Mouse (Mus musculus) hindbrain, embryonic 16.5 days (tissue): ENCODE results near the gene Slc2a9. TPM values are rescaled to one million over a fixed set of nuclear protein-coding genes. Genes with fewer than 3 reads are reported as not detected.
"Not testable (repeated sequence)": the region's sequence is repeated elsewhere in the genome, so short reads cannot be mapped to it uniquely, and the experiment has no call there.

Source experiments
- ATAC-seq: fragments of 200-750 bp; cut with Nextera tagmentation; 2 replicates; pipeline ENCODE4 v1.8.0; 2017; ENCODE audit warnings: moderate TSS enrichment, moderate library complexity
- H3K27ac ChIP-seq: fragments of 300-500 bp; sonication (generic); 2 replicates; pipeline ENCODE4 v1.5.1; 2014; ENCODE audit warnings: low read depth, mild to moderate bottlenecking, control low read depth, low read length, moderate library complexity
- H3K27me3 ChIP-seq: fragments of 300-500 bp; sonication (generic); replicated peaks from 2 replicates; pipeline ENCODE4 v1.6.1; 2014; ENCODE audit warnings: low read length; ENCODE audit not compliant: control insufficient read depth, insufficient read depth
- H3K36me3 ChIP-seq: fragments of 300-500 bp; sonication (generic); 2 replicates; pipeline ENCODE4 v1.6.1; 2014; ENCODE audit warnings: mild to moderate bottlenecking, low read length, moderate library complexity, mixed read lengths; ENCODE audit not compliant: control insufficient read depth, insufficient read depth
- H3K4me1 ChIP-seq: fragments of 300-500 bp; sonication (generic); 2 replicates; pipeline ENCODE4 v1.6.1; 2014; ENCODE audit warnings: low read depth, low read length; ENCODE audit not compliant: control insufficient read depth, insufficient read depth
- H3K4me2 ChIP-seq: fragments of 300-500 bp; sonication (generic); 2 replicates; pipeline ENCODE4 v1.6.1; 2014; ENCODE audit warnings: mild to moderate bottlenecking, low read length, control low read depth, moderate library complexity
- H3K4me3 ChIP-seq: fragments of 300-500 bp; sonication (generic); 2 replicates; pipeline ENCODE4 v1.5.1; 2014; ENCODE audit warnings: mild to moderate bottlenecking, low read length, control low read depth, moderate library complexity
- H3K9ac ChIP-seq: fragments of 300-500 bp; sonication (generic); 2 replicates; pipeline ENCODE4 v1.6.1; 2014; ENCODE audit warnings: low read depth, mild to moderate bottlenecking, control low read depth, low read length, moderate library complexity
- H3K9me3 ChIP-seq: fragments of 300-500 bp; sonication (generic); 2 replicates; pipeline ENCODE4 v1.6.1; 2014; ENCODE audit warnings: mild to moderate bottlenecking, low read length, moderate library complexity; ENCODE audit not compliant: control insufficient read depth
- WGBS: fragments of 180-500 bp; shearing (Covaris S2); extraction: QIAGEN DNeasy Blood & Tissue Kit; methylation state at CpG from one replicate; pipeline ENCODE4 v1.1.7; 2014; 5-methylcytosine and 5-hydroxymethylcytosine counted together
- polyA plus RNA-seq: library from polyadenylated mRNA; unstranded; fragments of >200 nt; fragmentation: Nextera tagmentation; extraction: Ambion mirVana; gene quantifications from 2 replicates; pipeline ENCODE4 v1.2.1, GENCODE M21; 2015

Slc2a9 gene
- polyA plus RNA-seq, 1 experiment from 2014 or later, result 0.44 TPM

- no peak overlapping the region; the same call in 1 of the 2 replicates for H3K27ac ChIP-seq
- H3K9me3 ChIP-seq, result no peaks in the 10 kb centered on the region
- no peaks in the 10 kb centered on the region for H3K36me3 ChIP-seq
- WGBS, result 75% methylated on average over 10 of the region's 10 CpGs
- ATAC-seq, result no peak
- H3K9ac ChIP-seq, result no peak overlapping the region
- H3K4me3 ChIP-seq, result no peak overlapping the region
- H3K27me3 ChIP-seq, result no peaks in the 10 kb centered on the region; the same call in 1 of the 2 replicates
- H3K4me2 ChIP-seq, result peak overlapping the region; percentile 54
- H3K4me1 ChIP-seq, result peaks cover 12% of the 10 kb centered on the region
Observed at GRCm38 (mm10) chr5:38480822-38481707, 21.9 kb downstream of the Slc2a9 start.

GRCm38 (mm10) chr5:38479908-38480725 is 22.8 kb downstream of the Slc2a9 start:
- Histone ChIP-seq H3K4me1 (peaks cover 12% of the 10 kb centered on the region), H3K4me2 (peak overlapping the region; percentile 54), H3K36me3 (no peaks in the 10 kb centered on the region), H3K27ac (peak overlapping the region; percentile 61), H3K4me3 (peak overlapping the region; percentile 27), H3K9ac (peak overlapping the region; percentile 60), H3K27me3 (no peaks in the 10 kb centered on the region; the same call in 1 of the 2 replicates), H3K9me3 (no peaks in the 10 kb centered on the region)
- WGBS, result 8% methylated on average over 22 of the region's 22 CpGs
- ATAC-seq, result peak; percentile 74

- not testable (repeated sequence) for H3K36me3 ChIP-seq, H3K27me3 ChIP-seq, H3K9ac ChIP-seq, H3K4me3 ChIP-seq, H3K9me3 ChIP-seq
- peak overlapping the region; percentile 54 for H3K4me2 ChIP-seq
- ATAC-seq, result peak; percentile 38; the same call in 1 of the 2 replicates
- H3K27ac ChIP-seq, result peak overlapping the region; percentile 61; the same call in 1 of the 2 replicates
- peaks cover 12% of the 10 kb centered on the region for H3K4me1 ChIP-seq
Observed at GRCm38 (mm10) chr5:38479545-38479907, 23.4 kb downstream of the Slc2a9 start.

- no peaks in the 10 kb centered on the region for H3K9me3 ChIP-seq
- no peak overlapping the region for H3K9ac ChIP-seq
- no peak overlapping the region for H3K27ac ChIP-seq
- no peaks in the 10 kb centered on the region; the same call in 1 of the 2 replicates for H3K27me3 ChIP-seq
- no peak overlapping the region for H3K4me3 ChIP-seq
- 28% methylated on average over 4 of the region's 4 CpGs for WGBS
- H3K4me2 ChIP-seq, result no peak overlapping the region
- no peaks in the 10 kb centered on the region for H3K36me3 ChIP-seq
- peak; percentile 38 for ATAC-seq
- H3K4me1 ChIP-seq, result peaks cover 12% of the 10 kb centered on the region
Observed at GRCm38 (mm10) chr5:38479027-38479426, 23.9 kb downstream of the Slc2a9 start.

GRCm38 (mm10) chr5:38477731-38478445 is 25.1 kb downstream of the Slc2a9 start:
- 88% methylated on average over 7 of the region's 7 CpGs for WGBS
- no peak overlapping the region for H3K4me2 ChIP-seq
- no peak overlapping the region for H3K9ac ChIP-seq
- H3K9me3 ChIP-seq, result no peaks in the 10 kb centered on the region
- H3K36me3 ChIP-seq, result no peaks in the 10 kb centered on the region
- H3K27ac ChIP-seq, result no peak overlapping the region
- H3K4me3 ChIP-seq, result no peak overlapping the region
- no peak for ATAC-seq
- H3K27me3 ChIP-seq, result no peaks in the 10 kb centered on the region; the same call in 1 of the 2 replicates
- peaks cover 12% of the 10 kb centered on the region for H3K4me1 ChIP-seq

- H3K4me2 ChIP-seq, result no peak overlapping the region
- no peak overlapping the region for H3K9ac ChIP-seq
- no peaks in the 10 kb centered on the region for H3K9me3 ChIP-seq
- peaks cover 12% of the 10 kb centered on the region for H3K4me1 ChIP-seq
- no peak overlapping the region for H3K27ac ChIP-seq
- no peak overlapping the region for H3K4me3 ChIP-seq
- 89% methylated on average over 25 of the region's 25 CpGs for WGBS
- no peak for ATAC-seq
- no peaks in the 10 kb centered on the region; the same call in 1 of the 2 replicates for H3K27me3 ChIP-seq
- no peaks in the 10 kb centered on the region for H3K36me3 ChIP-seq
Observed at GRCm38 (mm10) chr5:38476861-38477565, 25.9 kb downstream of the Slc2a9 start.

GRCm38 (mm10) chr5:38470881-38471280 is 32.1 kb downstream of the Slc2a9 start:
- H3K4me3 ChIP-seq, result no peak overlapping the region
- H3K27me3 ChIP-seq, result no peaks in the 10 kb centered on the region
- H3K9me3 ChIP-seq, result no peaks in the 10 kb centered on the region
- no peak overlapping the region for H3K9ac ChIP-seq
- H3K4me2 ChIP-seq, result no peak overlapping the region
- H3K4me1 ChIP-seq, result no peaks in the 10 kb centered on the region
- no peak overlapping the region for H3K27ac ChIP-seq
- 82% methylated on average over 6 of the region's 6 CpGs for WGBS
- ATAC-seq, result no peak
- no peaks in the 10 kb centered on the region for H3K36me3 ChIP-seq

GRCm38 (mm10) chr5:38469891-38470578 is 32.9 kb downstream of the Slc2a9 start:
- Histone ChIP-seq H3K9me3 (no peaks in the 10 kb centered on the region), H3K27me3 (no peaks in the 10 kb centered on the region), H3K9ac (no peak overlapping the region), H3K4me1 (no peaks in the 10 kb centered on the region), H3K36me3 (no peaks in the 10 kb centered on the region), H3K4me3 (no peak overlapping the region), H3K27ac (no peak overlapping the region), H3K4me2 (no peak overlapping the region)
- peak; percentile 94 for ATAC-seq
- WGBS, result 26% methylated on average over 5 of the region's 5 CpGs
